Mouse (Mus musculus): ENCODE measurements around the gene Usp25. TPM values are rescaled to one million over a fixed set of nuclear protein-coding genes. Genes with fewer than 3 reads are reported as not detected.

Usp25 gene
- total RNA-seq (2015) (73.2 and 81.9 TPM in 2 replicates), total RNA-seq (2017) (74.3 and 82.1 TPM in 2 replicates)

- ATAC-seq (replicated peaks; ENCODE audit: poor library complexity) = peak; percentile 81
Measured at GRCm38 (mm10) chr16:77013427-77014320, at the start of gene Usp25. Gene Usp25 (plus strand): TSS chr16:77013706.

GRCm38 (mm10) chr16:76967593-76968275 is 45.8 kb upstream of the Usp25 start:
- ATAC-seq (replicated peaks; ENCODE audit: poor library complexity) = no peak

GRCm38 (mm10) chr16:76971211-76971610 is 42.3 kb upstream of the Usp25 start:
- ATAC-seq (replicated peaks; ENCODE audit: poor library complexity) = no peak

GRCm38 (mm10) chr16:76976787-76977430 is 36.6 kb upstream of the Usp25 start:
- ATAC-seq (replicated peaks; ENCODE audit: poor library complexity) = peak; percentile 63

- no peak for ATAC-seq (replicated peaks; ENCODE audit: poor library complexity)
Measured at GRCm38 (mm10) chr16:76983696-76984095, 29.8 kb upstream of the Usp25 start.

GRCm38 (mm10) chr16:76987711-76988110 is 25.8 kb upstream of the Usp25 start:
- ATAC-seq (replicated peaks; ENCODE audit: poor library complexity) = no peak

- no peak for ATAC-seq (replicated peaks; ENCODE audit: poor library complexity)
Measured at GRCm38 (mm10) chr16:77003900-77004299, 9.6 kb upstream of the Usp25 start.

- ATAC-seq (replicated peaks; ENCODE audit: poor library complexity) = peak; percentile 46
Measured at GRCm38 (mm10) chr16:77009173-77009572, 4.3 kb upstream of the Usp25 start.

- ATAC-seq (replicated peaks; ENCODE audit: poor library complexity) = no peak
Measured at GRCm38 (mm10) chr16:77014321-77015211, 1.1 kb downstream of the Usp25 start.

GRCm38 (mm10) chr16:77015380-77016346 is 2.2 kb downstream of the Usp25 start:
- ATAC-seq (replicated peaks; ENCODE audit: poor library complexity) = peak; percentile 51

- ATAC-seq (replicated peaks; ENCODE audit: poor library complexity) = no peak
Measured at GRCm38 (mm10) chr16:77017931-77018330, 4.4 kb downstream of the Usp25 start.

- ATAC-seq (replicated peaks; ENCODE audit: poor library complexity) = peak; percentile 15
Measured at GRCm38 (mm10) chr16:77020190-77020589, 6.7 kb downstream of the Usp25 start.

GRCm38 (mm10) chr16:77023627-77024379 is 10.3 kb downstream of the Usp25 start:
- no peak for ATAC-seq (replicated peaks; ENCODE audit: poor library complexity)

- ATAC-seq (replicated peaks; ENCODE audit: poor library complexity) = no peak
Measured at GRCm38 (mm10) chr16:77026099-77026498, 12.6 kb downstream of the Usp25 start.

GRCm38 (mm10) chr16:77026933-77027332 is 13.4 kb downstream of the Usp25 start:
- ATAC-seq (replicated peaks; ENCODE audit: poor library complexity) = peak; percentile 71

- no peak for ATAC-seq (replicated peaks; ENCODE audit: poor library complexity)
Measured at GRCm38 (mm10) chr16:77027976-77028686, 14.6 kb downstream of the Usp25 start.

- peak; percentile 8 for ATAC-seq (replicated peaks; ENCODE audit: poor library complexity)
Measured at GRCm38 (mm10) chr16:77028687-77029417, 15.3 kb downstream of the Usp25 start.

Measured in megakaryocyte progenitor cell, adult 5-6 weeks (primary cell).